ENCODE assay signal across 8 mouse cellular contexts in genomic region chr4:137277166-137277513, GRCm38 (mm10). TPM values are rescaled to one million over a fixed set of nuclear protein-coding genes. Genes with fewer than 3 reads are reported as not detected.
DNase-seq lines count a peak whose midpoint lies in the region; ATAC-seq and TF ChIP-seq lines count a peak whose summit lies in the region.

Wnt4 (plus strand) TSS chr4:137277489.

- peaks cover 26% of the 10 kb centered on the region for H3K4me1 ChIP-seq in E14TG2a.4 (replicated peaks; ENCODE audit: low read depth, low read length)
- peaks cover 8% of the 10 kb centered on the region; the same call in 1 of the 2 replicates for H3K4me1 ChIP-seq in forebrain, embryonic 14.5 days (ENCODE audit: control insufficient read depth, insufficient read depth, low read length)
- H3K4me1 ChIP-seq in hindbrain, embryonic 14.5 days (replicated peaks; ENCODE audit: control insufficient read depth, insufficient read depth, low read length) = peaks cover 19% of the 10 kb centered on the region
- H3K4me1 ChIP-seq in liver, adult 2 months (ENCODE audit: control insufficient read depth, insufficient read depth, low read length) = no peaks in the 10 kb centered on the region
- peaks cover 59% of the 10 kb centered on the region for H3K4me1 ChIP-seq in neural tube, embryonic 12.5 days

- no peak for TF ChIP-seq POLR2A in liver, adult 2 months (IDR thresholded peaks at IDR 0.05; ENCODE audit: extremely low read depth, insufficient read depth, low read length)

- TF ChIP-seq CTCF in E14TG2a.4 (conservative IDR thresholded peaks at IDR 0.05; ENCODE audit: low read length) (no peak), Patski (IDR thresholded peaks at IDR 0.05) (no peak)
- TF ChIP-seq CTCF in liver, adult 2 months (IDR thresholded peaks at IDR 0.05; ENCODE audit: low read depth, low read length) = no peak

- H3K4me2 ChIP-seq in forebrain, embryonic 14.5 days (ENCODE audit: low read length) = peak within 1 kb of the TSS; percentile 82
- H3K4me2 ChIP-seq in hindbrain, embryonic 14.5 days (replicated peaks) = peak within 1 kb of the TSS; percentile 97
- peak within 1 kb of the TSS; percentile 91 for H3K4me2 ChIP-seq in neural tube, embryonic 12.5 days (replicated peaks)

- in situ Hi-C loops in Patski (cut with MboI; ENCODE audit: low pct_unique_long_range_greater_than_20kb) = no loop called here

- no peaks in the 10 kb centered on the region for H3K79me2 ChIP-seq in liver, adult 2 months (ENCODE audit: control insufficient read depth, insufficient read depth, low read length)

- no peaks in the 10 kb centered on the region for H3K36me3 ChIP-seq in E14TG2a.4 (ENCODE audit: insufficient read depth, low read length)
- H3K36me3 ChIP-seq in forebrain, embryonic 14.5 days (ENCODE audit: control insufficient read depth, insufficient read depth, low read length) = no peaks in the 10 kb centered on the region
- no peaks in the 10 kb centered on the region for H3K36me3 ChIP-seq in hindbrain, embryonic 14.5 days (replicated peaks; ENCODE audit: control insufficient read depth, insufficient read depth)
- H3K36me3 ChIP-seq in liver, adult 2 months (ENCODE audit: control insufficient read depth, insufficient read depth, low read length) = no peaks in the 10 kb centered on the region
- H3K36me3 ChIP-seq in neural tube, embryonic 12.5 days = no peaks in the 10 kb centered on the region

- POLR2A ChIA-PET in Patski (lab: Charles Lee) = no interaction called here

- no peak within 1 kb of the TSS for H3K27ac ChIP-seq in forebrain, embryonic 14.5 days (ENCODE audit: low read depth, low read length)
- no peak within 1 kb of the TSS for H3K27ac ChIP-seq in hindbrain, embryonic 14.5 days
- no peak within 1 kb of the TSS for H3K27ac ChIP-seq in liver, adult 2 months (replicated peaks; ENCODE audit: insufficient read depth, low read depth, low read length)
- H3K27ac ChIP-seq in neural tube, embryonic 12.5 days = peak within 1 kb of the TSS; percentile 68; the same call in 1 of the 2 replicates

- H3K9ac ChIP-seq in forebrain, embryonic 14.5 days (ENCODE audit: low read length) = peak within 1 kb of the TSS; percentile 54
- peak within 1 kb of the TSS; percentile 61 for H3K9ac ChIP-seq in hindbrain, embryonic 14.5 days
- H3K9ac ChIP-seq in liver, adult 2 months (ENCODE audit: low read depth, low read length) = peak within 1 kb of the TSS; percentile 56
- H3K9ac ChIP-seq in neural tube, embryonic 12.5 days = peak within 1 kb of the TSS; percentile 89

- CTCF ChIA-PET in Patski (lab: Charles Lee) = interaction anchor here (0.6 kb wide), 1 partner anchor 202 kb away, joined by 3 read pairs; no protein-coding TSS in a partner anchor

- WGBS in forebrain, embryonic 14.5 days = no CpG with 5 or more reads among the region's 45 CpGs
- WGBS in hindbrain, embryonic 14.5 days = 4% methylated on average over 23 of the region's 45 CpGs
- WGBS in liver, adult 2 months = 6% methylated on average over 44 of the region's 45 CpGs
- WGBS in neural tube, embryonic 12.5 days = 0% methylated on average over 24 of the region's 45 CpGs

- H3K9me3 ChIP-seq in E14TG2a.4 (ENCODE audit: low read length) = peaks cover 17% of the 10 kb centered on the region
- no peaks in the 10 kb centered on the region for H3K9me3 ChIP-seq in forebrain, embryonic 14.5 days (replicated peaks; ENCODE audit: control insufficient read depth, low read length)
- H3K9me3 ChIP-seq in hindbrain, embryonic 14.5 days (ENCODE audit: control insufficient read depth, low read length) = no peaks in the 10 kb centered on the region
- no peaks in the 10 kb centered on the region for H3K9me3 ChIP-seq in neural tube, embryonic 12.5 days

- ATAC-seq in Patski = peak; percentile 61
- ATAC-seq in forebrain, embryonic 14.5 days = peak; percentile 52
- ATAC-seq in hindbrain, embryonic 14.5 days (ENCODE audit: low FRiP score) = peak; percentile 61; the same call in 1 of the 2 replicates
- ATAC-seq in neural tube, embryonic 12.5 days (ENCODE audit: low FRiP score, low read depth) = peak; percentile 69

- H3K27me3 ChIP-seq in E14TG2a.4 (ENCODE audit: insufficient read depth, low read length) (peaks cover 79% of the 10 kb centered on the region), Patski (no peaks in the 10 kb centered on the region)
- H3K27me3 ChIP-seq in forebrain, embryonic 14.5 days (replicated peaks; ENCODE audit: control insufficient read depth, insufficient read depth, low read length) = peaks cover 62% of the 10 kb centered on the region
- H3K27me3 ChIP-seq in hindbrain, embryonic 14.5 days (ENCODE audit: control insufficient read depth, insufficient read depth, low read length) = peaks cover 50% of the 10 kb centered on the region
- peaks cover 14% of the 10 kb centered on the region for H3K27me3 ChIP-seq in liver, adult 2 months (ENCODE audit: control insufficient read depth, insufficient read depth, low read length)
- H3K27me3 ChIP-seq in neural tube, embryonic 12.5 days (replicated peaks) = peaks cover 34% of the 10 kb centered on the region

- H3K4me3 ChIP-seq in E14TG2a.4 (replicated peaks; ENCODE audit: low read length) = peak within 1 kb of the TSS; percentile 81
- peak within 1 kb of the TSS; percentile 43 for H3K4me3 ChIP-seq in forebrain, embryonic 14.5 days (ENCODE audit: low read depth, low read length)
- peak within 1 kb of the TSS; percentile 52 for H3K4me3 ChIP-seq in hindbrain, embryonic 14.5 days (replicated peaks; ENCODE audit: low read length)
- H3K4me3 ChIP-seq in liver, adult 2 months (ENCODE audit: insufficient read depth, low read depth, low read length) = peak within 1 kb of the TSS; percentile 46; the same call in 1 of the 2 replicates
- H3K4me3 ChIP-seq in neural tube, embryonic 12.5 days = peak within 1 kb of the TSS; percentile 76

- no peak for DNase-seq in Patski (ENCODE audit: low read depth, low spot score)
- peak; percentile 52 for DNase-seq in forebrain, embryonic 14.5 days (ENCODE audit: low spot score)
- peak; percentile 53 for DNase-seq in hindbrain, embryonic 14.5 days (ENCODE audit: low spot score)
- DNase-seq in liver, adult 2 months (ENCODE audit: extremely low read depth, low read depth, low spot score) = no peak
- no peak for DNase-seq in B cell, adult 2 months
- DNase-seq in frontal cortex, adult 2 months (ENCODE audit: extremely low spot score in 1 of 2, low spot score in 1 of 2) = no peak

RNA-seq across cellular contexts. Expression of gene Wnt4, which starts in this region (rescaled TPM):
- polyA plus RNA-seq in Patski (2021) = 5.3 TPM
- 0.80 and 1.4 TPM in 2 replicates for polyA plus RNA-seq in forebrain, embryonic 14.5 days (2014; fragmentation: Nextera tagmentation; extraction: Ambion mirVana)
- 1.9 and 2.2 TPM in 2 replicates for polyA plus RNA-seq in hindbrain, embryonic 14.5 days (2014; fragmentation: Nextera tagmentation; extraction: Ambion mirVana)
- 0.40 and 0.46 TPM in 2 replicates for total RNA-seq in liver, adult 2 months (2014; rRNA removed)
- polyA plus RNA-seq in liver, adult 2 months (2012; rRNA removed) = 0.80 and 1.4 TPM in 2 replicates
- polyA plus RNA-seq in neural tube, embryonic 12.5 days (2016; fragmentation: Nextera tagmentation; extraction: Ambion mirVana) = 16.1 and 17.4 TPM in 2 replicates
- 8.7 and 9.6 TPM in 2 replicates for polyA plus RNA-seq in frontal cortex, adult 2 months (2012; rRNA removed)

Comparison
In these comparisons a context has a peak if more than half of its experiments do, and no peak if none do; other contexts are left out.
1. DNase-seq: peak in forebrain, embryonic 14.5 days (single experiment) and hindbrain, embryonic 14.5 days (single experiment); none in Patski (single experiment), liver, adult 2 months (single experiment), B cell, adult 2 months (0 of 2) and frontal cortex, adult 2 months (0 of 2).
2. Peak in every context shown above with its lines, with median percentiles within 50 percentile points of each other: H3K4me3 ChIP-seq, ATAC-seq, H3K4me2 ChIP-seq and H3K9ac ChIP-seq.